Mouse (Mus musculus): ENCODE measurements at regions not wholly inside any gene's neighbourhood (a gene's known extent, or its start where the extent isn't known, plus 50 kb on each side); places are given as distances from the start of the nearest gene placed in this dataset.

DNA sequence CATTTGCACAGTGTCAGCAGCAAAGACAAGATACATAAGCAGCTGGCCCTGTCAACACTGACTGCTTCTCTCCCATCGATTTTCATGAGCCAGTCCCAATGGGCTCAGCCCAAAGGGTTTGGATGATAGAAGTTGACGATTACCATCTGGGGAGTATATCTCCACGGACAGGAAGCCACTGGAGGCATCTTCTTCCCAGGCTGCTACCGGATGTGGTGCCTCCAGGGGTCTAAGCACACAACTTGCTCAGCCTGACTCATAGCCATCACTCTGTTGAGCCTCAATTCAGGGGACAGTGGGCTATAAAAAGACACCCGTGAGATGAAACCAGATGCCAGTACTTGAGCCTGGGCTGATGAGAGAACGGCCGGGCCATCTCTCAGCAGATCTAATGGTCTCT is 71.1 kb upstream of the Hif1a start:
- no peaks in the 10 kb centered on the region for H3K27me3 ChIP-seq (ENCODE audit: insufficient read depth, low read length)
- H3K36me3 ChIP-seq (ENCODE audit: insufficient read depth) = no peaks in the 10 kb centered on the region
- TF ChIP-seq CTCF (IDR thresholded peaks at IDR 0.05; ENCODE audit: low read depth) = no peak
- no peaks in the 10 kb centered on the region for H3K4me1 ChIP-seq (ENCODE audit: insufficient read depth)
- WGBS = 44% methylated on average over 7 of the region's 7 CpGs
- H3K4me2 ChIP-seq = no peak overlapping the region
- DNase-seq (peak; percentile 30), ATAC-seq (ENCODE audit: insufficient read depth) (peak; percentile 52; the same call in 1 of the 2 replicates)
- no peak overlapping the region for H3K4me3 ChIP-seq (ENCODE audit: low read depth, low read length)
- no peak overlapping the region for H3K9ac ChIP-seq
- no peak overlapping the region for H3K27ac ChIP-seq (ENCODE audit: low read depth)
- H3K9me3 ChIP-seq (ENCODE audit: low read depth, low read length) = no peaks in the 10 kb centered on the region

DNA sequence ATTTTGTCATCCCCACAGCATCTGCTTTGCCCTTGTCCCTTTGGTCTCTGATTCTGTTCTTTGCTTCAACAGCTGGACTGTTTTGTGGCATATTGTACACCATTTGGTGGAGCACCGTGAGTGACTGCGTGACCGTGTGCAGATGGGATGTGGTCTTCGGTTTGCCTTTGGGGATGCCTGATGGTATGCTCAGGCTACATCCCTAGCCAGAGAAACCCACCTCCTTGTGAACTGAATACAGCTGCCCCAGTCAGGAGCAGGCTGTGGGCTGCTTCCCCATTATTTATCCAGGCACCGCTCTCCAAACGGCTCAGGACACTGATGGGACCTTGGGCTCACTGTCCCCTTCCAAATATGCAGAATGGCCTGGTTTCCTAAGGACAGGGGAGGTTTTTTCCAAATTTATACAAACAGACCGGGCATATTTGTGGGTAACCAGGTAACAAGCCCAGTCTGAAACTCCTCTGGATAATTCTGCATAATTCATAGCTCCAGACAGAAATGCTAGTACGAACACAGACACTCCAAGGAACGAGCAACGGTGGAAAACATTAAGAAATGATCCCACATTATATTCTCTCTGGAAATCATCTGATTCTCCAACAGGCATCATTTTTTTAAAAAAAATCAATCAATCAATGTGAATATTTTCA is 70.5 kb upstream of the Hif1a start:
- H3K4me3 ChIP-seq (ENCODE audit: low read depth, low read length) = no peak overlapping the region
- H3K4me2 ChIP-seq = no peak overlapping the region
- no peaks in the 10 kb centered on the region for H3K9me3 ChIP-seq (ENCODE audit: low read depth, low read length)
- H3K4me1 ChIP-seq (ENCODE audit: insufficient read depth) = no peaks in the 10 kb centered on the region
- no peak overlapping the region for H3K27ac ChIP-seq (ENCODE audit: low read depth)
- no peak overlapping the region for H3K9ac ChIP-seq
- no peaks in the 10 kb centered on the region for H3K36me3 ChIP-seq (ENCODE audit: insufficient read depth)
- DNase-seq (no peak), ATAC-seq (ENCODE audit: insufficient read depth) (no peak)
- no peaks in the 10 kb centered on the region for H3K27me3 ChIP-seq (ENCODE audit: insufficient read depth, low read length)
- 73% methylated on average over 10 of the region's 10 CpGs for WGBS
- no peak for TF ChIP-seq CTCF (IDR thresholded peaks at IDR 0.05; ENCODE audit: low read depth)

DNA sequence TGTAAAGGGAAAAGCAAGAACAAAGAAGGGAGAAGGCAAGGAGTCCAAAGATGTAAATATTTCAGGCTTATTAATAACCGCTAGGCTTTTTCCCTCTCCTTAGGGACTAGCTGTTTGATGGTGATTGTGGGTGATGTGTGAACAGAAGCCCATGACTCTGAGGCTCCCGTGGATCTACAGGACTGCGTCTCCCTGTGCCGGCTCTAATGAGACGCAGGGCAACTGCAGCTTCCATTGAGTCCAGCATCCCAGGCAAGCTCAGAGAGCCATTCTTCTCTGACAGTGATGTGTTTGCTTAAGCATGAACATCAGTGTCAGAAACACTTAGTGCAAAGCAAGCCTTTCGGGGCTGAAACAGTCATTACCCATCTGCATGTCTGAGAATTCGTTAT is 70.0 kb upstream of the Hif1a start:
- 58% methylated on average over 7 of the region's 7 CpGs for WGBS
- H3K27me3 ChIP-seq (ENCODE audit: insufficient read depth, low read length) = no peaks in the 10 kb centered on the region
- DNase-seq (no peak), ATAC-seq (ENCODE audit: insufficient read depth) (no peak)
- no peak for TF ChIP-seq CTCF (IDR thresholded peaks at IDR 0.05; ENCODE audit: low read depth)
- no peaks in the 10 kb centered on the region for H3K36me3 ChIP-seq (ENCODE audit: insufficient read depth)
- no peaks in the 10 kb centered on the region for H3K4me1 ChIP-seq (ENCODE audit: insufficient read depth)
- H3K9me3 ChIP-seq (ENCODE audit: low read depth, low read length) = no peaks in the 10 kb centered on the region
- no peak overlapping the region for H3K4me3 ChIP-seq (ENCODE audit: low read depth, low read length)
- H3K9ac ChIP-seq = no peak overlapping the region
- H3K4me2 ChIP-seq = no peak overlapping the region
- no peak overlapping the region for H3K27ac ChIP-seq (ENCODE audit: low read depth)

DNA sequence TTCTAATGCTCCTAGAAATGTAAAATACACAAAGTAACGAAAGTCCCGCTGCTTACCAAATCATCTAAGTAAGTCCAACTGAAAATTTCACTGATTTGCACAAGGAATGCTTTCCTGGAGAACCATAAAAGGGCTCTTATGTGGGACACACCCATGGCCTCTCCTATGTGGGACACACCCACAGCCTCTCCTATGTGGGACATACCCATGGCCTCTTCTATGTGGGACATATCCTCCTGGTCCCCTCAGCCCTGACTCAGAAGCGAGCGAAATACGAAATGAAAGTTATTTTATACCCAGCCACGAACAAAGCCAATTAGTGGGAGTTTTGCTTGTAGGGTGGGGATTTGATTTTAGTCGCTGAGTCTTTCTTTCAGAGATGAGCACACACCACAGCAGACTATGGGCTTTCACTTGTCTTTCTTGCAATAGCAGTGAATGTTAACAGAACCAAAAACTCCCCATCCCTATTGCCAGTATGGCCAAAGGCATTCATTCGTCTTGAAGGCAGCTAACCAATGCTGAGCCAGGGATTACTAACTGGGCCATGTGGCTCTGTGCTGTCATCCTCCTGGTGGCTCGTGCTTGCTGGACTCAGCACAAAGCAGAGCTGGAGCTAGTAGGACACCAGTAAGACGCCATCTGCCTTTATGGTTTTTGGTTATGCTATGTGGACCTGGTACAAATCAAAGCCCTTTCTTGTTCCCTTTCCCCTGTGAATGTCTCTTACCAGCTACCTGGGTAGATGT is 69.4 kb upstream of the Hif1a start:
- ATAC-seq (ENCODE audit: insufficient read depth) (no peak), DNase-seq (no peak)
- no peak for TF ChIP-seq CTCF (IDR thresholded peaks at IDR 0.05; ENCODE audit: low read depth)
- H3K4me3 ChIP-seq (ENCODE audit: low read depth, low read length) = no peak overlapping the region
- H3K36me3 ChIP-seq (ENCODE audit: insufficient read depth) = no peaks in the 10 kb centered on the region
- no peaks in the 10 kb centered on the region for H3K4me1 ChIP-seq (ENCODE audit: insufficient read depth)
- H3K9ac ChIP-seq = no peak overlapping the region
- no peaks in the 10 kb centered on the region for H3K9me3 ChIP-seq (ENCODE audit: low read depth, low read length)
- no peak overlapping the region for H3K4me2 ChIP-seq
- no peaks in the 10 kb centered on the region for H3K27me3 ChIP-seq (ENCODE audit: insufficient read depth, low read length)
- WGBS = 87% methylated on average over 10 of the region's 10 CpGs
- H3K27ac ChIP-seq (ENCODE audit: low read depth) = no peak overlapping the region

DNA sequence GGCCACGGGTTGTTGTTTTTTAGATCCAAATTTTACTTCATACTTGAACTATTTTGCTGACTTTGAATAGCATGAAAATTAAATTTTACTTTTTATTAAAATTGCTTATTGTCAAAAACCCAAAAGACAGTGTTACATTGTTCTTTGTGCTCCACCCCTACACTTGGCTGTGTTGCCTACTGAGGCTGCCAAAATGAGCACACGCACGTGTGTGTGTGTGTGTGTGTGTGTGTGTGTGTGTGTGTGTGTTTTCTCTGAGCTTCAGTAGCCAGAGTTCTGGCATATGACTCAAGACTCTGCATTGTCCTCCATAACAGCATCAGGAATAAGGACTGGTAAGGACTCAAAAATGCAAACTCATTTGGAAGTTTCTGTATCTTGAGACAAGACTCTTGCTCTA is 68.4 kb upstream of the Hif1a start:
- no peak for DNase-seq
- no peak for TF ChIP-seq CTCF (IDR thresholded peaks at IDR 0.05; ENCODE audit: low read depth)

DNA sequence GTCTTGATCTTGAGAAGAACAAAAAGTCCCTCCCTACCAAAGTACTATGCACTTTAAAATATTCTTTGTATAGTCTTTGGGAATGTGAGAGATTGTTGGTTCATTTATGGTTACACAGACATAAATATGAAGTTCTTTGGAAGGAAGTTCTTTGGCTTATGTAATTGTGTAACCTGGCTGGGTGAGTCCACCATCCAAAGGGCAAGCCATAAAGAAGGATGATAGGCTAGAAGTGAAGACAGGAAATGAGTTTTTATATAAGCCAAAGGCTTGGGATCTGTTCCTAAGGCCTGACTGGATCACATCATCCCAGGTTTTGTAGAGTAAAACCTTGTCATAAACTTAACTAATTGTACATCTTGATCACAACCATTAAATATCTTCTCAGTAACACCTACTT is 65.0 kb upstream of the Hif1a start:
- no peaks in the 10 kb centered on the region for H3K4me1 ChIP-seq (ENCODE audit: insufficient read depth)
- H3K27ac ChIP-seq (ENCODE audit: low read depth) = no peak overlapping the region
- no peaks in the 10 kb centered on the region for H3K36me3 ChIP-seq (ENCODE audit: insufficient read depth)
- H3K4me2 ChIP-seq = no peak overlapping the region
- ATAC-seq (ENCODE audit: insufficient read depth) (no peak), DNase-seq (no peak)
- TF ChIP-seq CTCF (IDR thresholded peaks at IDR 0.05; ENCODE audit: low read depth) = no peak
- H3K9me3 ChIP-seq (ENCODE audit: low read depth, low read length) = no peaks in the 10 kb centered on the region
- no peak overlapping the region for H3K9ac ChIP-seq
- H3K4me3 ChIP-seq (ENCODE audit: low read depth, low read length) = no peak overlapping the region
- H3K27me3 ChIP-seq (ENCODE audit: insufficient read depth, low read length) = no peaks in the 10 kb centered on the region

More for the DNA sequence above, 68.4 kb upstream of the Hif1a start:
- no peaks in the 10 kb centered on the region for H3K9me3 ChIP-seq (ENCODE audit: low read depth, low read length)
- ATAC-seq (ENCODE audit: insufficient read depth) = no peak
- H3K27me3 ChIP-seq (ENCODE audit: insufficient read depth, low read length) = no peaks in the 10 kb centered on the region
- H3K9ac ChIP-seq = no peak overlapping the region
- H3K27ac ChIP-seq (ENCODE audit: low read depth) = no peak overlapping the region
- no peaks in the 10 kb centered on the region for H3K36me3 ChIP-seq (ENCODE audit: insufficient read depth)
- no peak overlapping the region for H3K4me2 ChIP-seq
- no peaks in the 10 kb centered on the region for H3K4me1 ChIP-seq (ENCODE audit: insufficient read depth)
- H3K4me3 ChIP-seq (ENCODE audit: low read depth, low read length) = no peak overlapping the region
- WGBS = 80% methylated on average over 3 of the region's 3 CpGs

DNA sequence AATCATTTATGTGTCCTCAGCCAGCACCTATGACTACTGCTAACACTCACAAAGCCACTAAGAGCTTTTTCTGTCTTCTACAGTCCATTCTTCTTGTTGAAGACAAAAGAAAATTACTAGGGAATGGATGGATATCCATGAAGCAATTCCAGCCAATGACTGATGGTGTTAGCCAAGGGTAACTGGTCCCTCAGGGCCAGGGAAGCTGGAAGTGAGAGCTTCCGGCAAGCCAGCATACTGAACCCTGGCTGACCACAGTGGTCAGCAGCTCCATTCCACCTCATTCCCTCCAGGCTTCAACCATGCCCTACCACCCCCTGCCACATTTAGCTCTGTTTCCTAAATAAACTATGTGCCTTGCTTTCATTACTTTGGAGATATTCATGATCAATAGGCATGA is 64.1 kb upstream of the Hif1a start:
- no peak for ATAC-seq (ENCODE audit: insufficient read depth)
- 76% methylated on average over 1 of the region's 1 CpGs for WGBS
- no peaks in the 10 kb centered on the region for H3K27me3 ChIP-seq (ENCODE audit: insufficient read depth, low read length)

More for the DNA sequence above, 64.1 kb upstream of the Hif1a start:
- H3K9ac ChIP-seq = no peak overlapping the region
- H3K36me3 ChIP-seq (ENCODE audit: insufficient read depth) = no peaks in the 10 kb centered on the region
- no peak overlapping the region for H3K27ac ChIP-seq (ENCODE audit: low read depth)
- no peaks in the 10 kb centered on the region for H3K4me1 ChIP-seq (ENCODE audit: insufficient read depth)
- no peak for TF ChIP-seq CTCF (IDR thresholded peaks at IDR 0.05; ENCODE audit: low read depth)
- H3K4me2 ChIP-seq = no peak overlapping the region
- H3K4me3 ChIP-seq (ENCODE audit: low read depth, low read length) = no peak overlapping the region
- no peak for DNase-seq
- H3K9me3 ChIP-seq (ENCODE audit: low read depth, low read length) = no peaks in the 10 kb centered on the region

Data from lung, embryonic 14.5 days (tissue).